Mouse (Mus musculus) limb, embryonic 13.5 days (tissue): ENCODE data around the gene Grhl1. TPM values are rescaled to one million over a fixed set of nuclear protein-coding genes. Genes with fewer than 3 reads are reported as not detected.

ENCODE experiments used
- ATAC-seq: fragments of 200-750 bp; cut with Nextera tagmentation; 2 replicates; pipeline ENCODE4 v1.8.0; 2017; ENCODE audit warnings: low read depth, moderate number of reproducible peaks, moderate TSS enrichment; ENCODE audit not compliant: low FRiP score
- H3K27ac ChIP-seq: fragments of 300-500 bp; sonication (generic); 2 replicates; pipeline ENCODE4 v1.5.1; 2015; ENCODE audit warnings: inconsistent platforms, mild to moderate bottlenecking, moderate library complexity
- H3K27me3 ChIP-seq: fragments of 300-500 bp; sonication (generic); 2 replicates; pipeline ENCODE4 v1.6.1; 2015; ENCODE audit warnings: mild to moderate bottlenecking, inconsistent platforms
- H3K36me3 ChIP-seq: fragments of 300-500 bp; sonication (generic); 2 replicates; pipeline ENCODE4 v1.6.1; 2015; ENCODE audit warnings: inconsistent platforms, mild to moderate bottlenecking, moderate library complexity
- H3K4me1 ChIP-seq: fragments of 300-500 bp; sonication (generic); 2 replicates; pipeline ENCODE4 v1.6.1; 2015; ENCODE audit warnings: inconsistent platforms
- H3K4me2 ChIP-seq: fragments of 300-500 bp; sonication (generic); replicated peaks from 2 replicates; pipeline ENCODE4 v1.6.1; 2015; ENCODE audit warnings: inconsistent platforms, mild to moderate bottlenecking, moderate library complexity
- H3K4me3 ChIP-seq: fragments of 300-500 bp; sonication (generic); 2 replicates; pipeline ENCODE4 v1.5.1; 2015; ENCODE audit warnings: moderate library complexity, mild to moderate bottlenecking, inconsistent platforms
- H3K9ac ChIP-seq: fragments of 300-500 bp; sonication (generic); 2 replicates; pipeline ENCODE4 v1.6.1; 2015; ENCODE audit warnings: mild to moderate bottlenecking, inconsistent platforms
- H3K9me3 ChIP-seq: fragments of 300-500 bp; sonication (generic); 2 replicates; pipeline ENCODE4 v1.6.1; 2016; ENCODE audit warnings: inconsistent platforms
- WGBS: fragments of 180-500 bp; shearing (Covaris S2); methylation state at CpG from one replicate; pipeline ENCODE4 v1.1.7; 2015; 5-methylcytosine and 5-hydroxymethylcytosine counted together
- polyA plus RNA-seq: library from polyadenylated mRNA; unstranded; fragments of >200 nt; fragmentation: Nextera tagmentation; extraction: Ambion mirVana; gene quantifications from 2 replicates; pipeline ENCODE4 v1.2.1, GENCODE M21; 2015

Grhl1 gene
- polyA plus RNA-seq, 1 experiment from 2014 or later, result 4.1 TPM

- Histone ChIP-seq H3K4me2 (no peak overlapping the region), H3K9me3 (no peaks in the 10 kb centered on the region), H3K27ac (no peak overlapping the region), H3K4me1 (peaks cover 19% of the 10 kb centered on the region), H3K36me3 (no peaks in the 10 kb centered on the region), H3K9ac (no peak overlapping the region), H3K27me3 (0 out of 2 replicates have a peak, but pooled peaks cover 5% of the 10 kb centered on the region), H3K4me3 (no peak overlapping the region)
- 62% methylated on average over 6 of the region's 6 CpGs for WGBS
- 0 out of 2 replicates have a peak, but pooled peaks have one; percentile 42 for ATAC-seq
Observed at GRCm38 (mm10) chr12:24597376-24597775, 25.3 kb downstream of the Grhl1 start.

GRCm38 (mm10) chr12:24599366-24599895 is 27.3 kb downstream of the Grhl1 start:
- WGBS, result 42% methylated on average over 8 of the region's 8 CpGs
- Histone ChIP-seq H3K9ac (no peak overlapping the region; the same call in 1 of the 2 replicates), H3K9me3 (no peaks in the 10 kb centered on the region), H3K36me3 (no peaks in the 10 kb centered on the region), H3K4me3 (no peak overlapping the region), H3K4me2 (no peak overlapping the region), H3K27ac (no peak overlapping the region), H3K4me1 (peaks cover 8% of the 10 kb centered on the region; the same call in 1 of the 2 replicates), H3K27me3 (0 out of 2 replicates have a peak, but pooled peaks cover 5% of the 10 kb centered on the region)
- ATAC-seq, result no peak

- Histone ChIP-seq H3K9ac (no peak overlapping the region), H3K27me3 (0 out of 2 replicates have a peak, but pooled peaks cover 5% of the 10 kb centered on the region), H3K36me3 (no peaks in the 10 kb centered on the region), H3K9me3 (no peaks in the 10 kb centered on the region), H3K27ac (no peak overlapping the region), H3K4me3 (no peak overlapping the region), H3K4me1 (peaks cover 8% of the 10 kb centered on the region; the same call in 1 of the 2 replicates), H3K4me2 (no peak overlapping the region)
- ATAC-seq, result no peak
- 82% methylated on average over 7 of the region's 7 CpGs for WGBS
Observed at GRCm38 (mm10) chr12:24600074-24600473, 28.0 kb downstream of the Grhl1 start.

GRCm38 (mm10) chr12:24600806-24601205 is 28.7 kb downstream of the Grhl1 start:
- Histone ChIP-seq H3K4me3 (no peak overlapping the region), H3K4me2 (no peak overlapping the region), H3K4me1 (peaks cover 8% of the 10 kb centered on the region; the same call in 1 of the 2 replicates), H3K9ac (no peak overlapping the region), H3K9me3 (no peaks in the 10 kb centered on the region), H3K27me3 (0 out of 2 replicates have a peak, but pooled peaks cover 5% of the 10 kb centered on the region), H3K36me3 (no peaks in the 10 kb centered on the region), H3K27ac (no peak overlapping the region)
- 3% methylated on average over 9 of the region's 9 CpGs for WGBS
- peak; percentile 66; the same call in 1 of the 2 replicates for ATAC-seq

- Histone ChIP-seq H3K9me3 (no peaks in the 10 kb centered on the region), H3K27ac (no peak overlapping the region), H3K27me3 (no peaks in the 10 kb centered on the region), H3K9ac (no peak overlapping the region), H3K4me2 (no peak overlapping the region), H3K4me3 (no peak overlapping the region), H3K36me3 (no peaks in the 10 kb centered on the region), H3K4me1 (peaks cover 5% of the 10 kb centered on the region; the same call in 1 of the 2 replicates)
- 36% methylated on average over 2 of the region's 2 CpGs for WGBS
- ATAC-seq, result no peak
Observed at GRCm38 (mm10) chr12:24603266-24603665, 31.2 kb downstream of the Grhl1 start.

GRCm38 (mm10) chr12:24606166-24606565 is 34.1 kb downstream of the Grhl1 start:
- no peaks in the 10 kb centered on the region for H3K27me3 ChIP-seq
- H3K4me2 ChIP-seq, result no peak overlapping the region
- no peaks in the 10 kb centered on the region for H3K36me3 ChIP-seq
- H3K4me3 ChIP-seq, result no peak overlapping the region
- no peak overlapping the region for H3K27ac ChIP-seq
- no peaks in the 10 kb centered on the region for H3K9me3 ChIP-seq
- WGBS, result 81% methylated on average over 10 of the region's 10 CpGs
- H3K9ac ChIP-seq, result no peak overlapping the region
- ATAC-seq, result no peak
- H3K4me1 ChIP-seq, result no peaks in the 10 kb centered on the region

- Histone ChIP-seq H3K4me3 (no peak overlapping the region), H3K27ac (no peak overlapping the region), H3K9me3 (no peaks in the 10 kb centered on the region), H3K4me2 (no peak overlapping the region), H3K36me3 (peaks cover 5% of the 10 kb centered on the region; the same call in 1 of the 2 replicates), H3K9ac (no peak overlapping the region), H3K27me3 (no peaks in the 10 kb centered on the region), H3K4me1 (no peaks in the 10 kb centered on the region)
- WGBS, result 59% methylated on average over 6 of the region's 6 CpGs
- no peak for ATAC-seq
Observed at GRCm38 (mm10) chr12:24612591-24612990, 40.5 kb downstream of the Grhl1 start.

- H3K9ac ChIP-seq, result no peak overlapping the region
- H3K4me2 ChIP-seq, result no peak overlapping the region
- H3K27me3 ChIP-seq, result no peaks in the 10 kb centered on the region
- no peak overlapping the region for H3K4me3 ChIP-seq
- no peak overlapping the region for H3K27ac ChIP-seq
- WGBS, result 84% methylated on average over 17 of the region's 17 CpGs
- ATAC-seq, result no peak
- no peaks in the 10 kb centered on the region for H3K4me1 ChIP-seq
- no peaks in the 10 kb centered on the region for H3K9me3 ChIP-seq
- peaks cover 5% of the 10 kb centered on the region; the same call in 1 of the 2 replicates for H3K36me3 ChIP-seq
Observed at GRCm38 (mm10) chr12:24614452-24615075, 42.5 kb downstream of the Grhl1 start.

GRCm38 (mm10) chr12:24615140-24615539 is 43.1 kb downstream of the Grhl1 start:
- no peaks in the 10 kb centered on the region for H3K9me3 ChIP-seq
- no peaks in the 10 kb centered on the region for H3K27me3 ChIP-seq
- H3K4me1 ChIP-seq, result no peaks in the 10 kb centered on the region
- 67% methylated on average over 3 of the region's 3 CpGs for WGBS
- no peak for ATAC-seq
- H3K4me3 ChIP-seq, result no peak overlapping the region
- no peak overlapping the region for H3K4me2 ChIP-seq
- no peak overlapping the region for H3K27ac ChIP-seq
- H3K9ac ChIP-seq, result no peak overlapping the region
- H3K36me3 ChIP-seq, result peaks cover 5% of the 10 kb centered on the region; the same call in 1 of the 2 replicates

GRCm38 (mm10) chr12:24619436-24619835 is 47.4 kb downstream of the Grhl1 start:
- Histone ChIP-seq H3K4me1 (no peaks in the 10 kb centered on the region), H3K9ac (no peak overlapping the region), H3K4me3 (no peak overlapping the region), H3K27me3 (no peaks in the 10 kb centered on the region), H3K27ac (no peak overlapping the region), H3K4me2 (no peak overlapping the region), H3K9me3 (no peaks in the 10 kb centered on the region), H3K36me3 (no peaks in the 10 kb centered on the region)
- WGBS, result 78% methylated on average over 4 of the region's 4 CpGs
- ATAC-seq, result no peak

GRCm38 (mm10) chr12:24623486-24624251 is 51.6 kb downstream of the Grhl1 start:
- ATAC-seq, result no peak
- WGBS, result 82% methylated on average over 12 of the region's 12 CpGs
- H3K4me1 ChIP-seq, result no peaks in the 10 kb centered on the region
- no peak overlapping the region for H3K4me3 ChIP-seq
- no peaks in the 10 kb centered on the region for H3K36me3 ChIP-seq
- H3K27ac ChIP-seq, result no peak overlapping the region
- no peak overlapping the region for H3K9ac ChIP-seq
- H3K27me3 ChIP-seq, result no peaks in the 10 kb centered on the region
- H3K4me2 ChIP-seq, result no peak overlapping the region
- no peaks in the 10 kb centered on the region for H3K9me3 ChIP-seq

GRCm38 (mm10) chr12:24626401-24626800 is 54.3 kb downstream of the Grhl1 start:
- no peak overlapping the region for H3K9ac ChIP-seq
- H3K27ac ChIP-seq, result no peak overlapping the region
- no peak overlapping the region for H3K4me3 ChIP-seq
- H3K4me1 ChIP-seq, result no peaks in the 10 kb centered on the region
- ATAC-seq, result no peak
- no peak overlapping the region for H3K4me2 ChIP-seq
- no peaks in the 10 kb centered on the region for H3K9me3 ChIP-seq
- 90% methylated on average over 5 of the region's 5 CpGs for WGBS
- no peaks in the 10 kb centered on the region for H3K36me3 ChIP-seq
- H3K27me3 ChIP-seq, result no peaks in the 10 kb centered on the region
